Mouse (Mus musculus) thymus, adult 2 months (tissue): ENCODE results near the gene Slco2b1.

Experiments
- CTCF ChIP-seq: fragments of 200-500 bp; IDR thresholded peaks from 2 replicates; pipeline ENCODE4 v1.5.1; 2012; ENCODE audit warnings: mild to moderate bottlenecking, control low read depth, low read length, moderate library complexity, borderline replicate concordance; ENCODE audit not compliant: control insufficient read depth, poor library complexity, insufficient read depth; ENCODE audit errors: extremely low read depth
- POLR2A ChIP-seq: fragments of 200-500 bp; IDR thresholded peaks from 2 replicates; pipeline ENCODE4 v1.6.1; 2012; ENCODE audit warnings: mild to moderate bottlenecking, low read length, control low read depth, moderate library complexity; ENCODE audit not compliant: control insufficient read depth, poor library complexity, insufficient read depth; ENCODE audit errors: extremely low read depth

GRCm38 (mm10) chr7:99627366-99627765, 83.8 kb downstream of the Slco2b1 start:
- no peak for TF ChIP-seq POLR2A
- no peak for TF ChIP-seq CTCF
